Mouse (Mus musculus): Measurements from ENCODE around the gene Gpm6b. TPM values are rescaled to one million over a fixed set of nuclear protein-coding genes. Genes with fewer than 3 reads are reported as not detected.
A peak's percentile ranks its signal among the peaks of the same experiment; 100 is the strongest.

Gene Gpm6b
- polyA plus RNA-seq, 1 experiment: not detected

- Histone ChIP-seq H3K4me1 (ENCODE audit: control insufficient read depth, insufficient read depth, low read length) (no peaks in the 10 kb centered on the region), H3K4me3 (ENCODE audit: insufficient read depth, low read length) (no peak overlapping the region), H3K27ac (ENCODE audit: insufficient read depth, low read depth, low read length) (no peak overlapping the region)
- TF ChIP-seq CTCF (IDR thresholded peaks at IDR 0.05; ENCODE audit: low read depth, low read length) (no peak), POLR2A (IDR thresholded peaks at IDR 0.05; ENCODE audit: borderline replicate concordance, low read depth, low read length) (no peak)
Observed at GRCm38 (mm10) chrX:166348634-166349033, 109.9 kb downstream of the Gpm6b start.

DNA sequence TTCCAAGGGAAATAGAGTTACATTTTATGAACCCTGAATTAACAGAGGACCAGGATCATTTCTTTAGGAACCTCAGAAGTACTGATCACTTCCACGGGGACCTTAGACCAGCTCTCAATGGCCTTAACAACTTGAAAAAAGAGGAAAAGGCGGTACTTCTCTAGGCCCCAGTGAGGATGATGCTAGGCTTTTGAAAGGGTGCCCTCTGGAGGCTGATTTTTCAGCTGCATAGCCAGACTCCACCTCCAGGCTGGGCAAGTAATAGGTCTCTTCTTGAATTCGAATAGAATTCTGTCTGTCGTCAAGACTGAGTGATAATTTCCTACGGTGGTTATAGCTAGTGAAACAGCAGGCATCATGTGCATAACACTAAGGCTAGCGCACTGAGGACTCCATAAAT, 113.1 kb downstream of the Gpm6b start:
- TF ChIP-seq POLR2A (IDR thresholded peaks at IDR 0.05; ENCODE audit: borderline replicate concordance, low read depth, low read length) (no peak), CTCF (IDR thresholded peaks at IDR 0.05; ENCODE audit: low read depth, low read length) (peak; percentile 53)
- Histone ChIP-seq H3K4me1 (ENCODE audit: control insufficient read depth, insufficient read depth, low read length) (no peaks in the 10 kb centered on the region), H3K4me3 (ENCODE audit: insufficient read depth, low read length) (no peak overlapping the region), H3K27ac (ENCODE audit: insufficient read depth, low read depth, low read length) (no peak overlapping the region)

GRCm38 (mm10) chrX:166353412-166353811, 114.7 kb downstream of the Gpm6b start:
- Histone ChIP-seq H3K27ac (ENCODE audit: insufficient read depth, low read depth, low read length) (no peak overlapping the region), H3K4me3 (ENCODE audit: insufficient read depth, low read length) (no peak overlapping the region), H3K4me1 (ENCODE audit: control insufficient read depth, insufficient read depth, low read length) (no peaks in the 10 kb centered on the region)
- no peak for TF ChIP-seq POLR2A (IDR thresholded peaks at IDR 0.05; ENCODE audit: borderline replicate concordance, low read depth, low read length)
- no peak for TF ChIP-seq CTCF (IDR thresholded peaks at IDR 0.05; ENCODE audit: low read depth, low read length)

DNA sequence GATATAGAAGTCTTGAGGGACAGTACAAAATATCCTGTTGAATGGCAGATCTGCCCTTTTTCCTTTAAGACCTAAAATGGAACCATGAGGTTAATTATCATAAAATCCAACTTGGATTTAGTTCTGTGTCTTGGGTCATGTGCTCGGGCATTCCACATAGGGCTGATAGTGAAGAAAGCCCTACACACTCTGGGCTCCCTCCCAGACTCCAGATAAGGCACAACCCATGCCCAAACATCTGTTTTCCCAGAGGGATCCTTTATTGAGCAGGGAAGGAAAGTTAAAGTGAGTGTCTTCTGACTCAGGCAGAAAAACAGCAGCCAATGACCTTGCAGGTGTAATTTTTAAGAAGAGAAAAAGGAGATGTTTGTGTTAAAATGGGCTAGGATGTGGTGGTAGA, 116.2 kb downstream of the Gpm6b start:
- H3K4me3 ChIP-seq (ENCODE audit: insufficient read depth, low read length): no peak overlapping the region
- no peak overlapping the region for H3K27ac ChIP-seq (ENCODE audit: insufficient read depth, low read depth, low read length)
- TF ChIP-seq CTCF (IDR thresholded peaks at IDR 0.05; ENCODE audit: low read depth, low read length): no peak
- no peak for TF ChIP-seq POLR2A (IDR thresholded peaks at IDR 0.05; ENCODE audit: borderline replicate concordance, low read depth, low read length)
- no peaks in the 10 kb centered on the region for H3K4me1 ChIP-seq (ENCODE audit: control insufficient read depth, insufficient read depth, low read length)

- H3K4me1 ChIP-seq (ENCODE audit: control insufficient read depth, insufficient read depth, low read length): peaks cover 7% of the 10 kb centered on the region
- H3K4me3 ChIP-seq (ENCODE audit: insufficient read depth, low read length): no peak overlapping the region
- H3K27ac ChIP-seq (ENCODE audit: insufficient read depth, low read depth, low read length): no peak overlapping the region
- TF ChIP-seq POLR2A (IDR thresholded peaks at IDR 0.05; ENCODE audit: borderline replicate concordance, low read depth, low read length) (no peak), CTCF (IDR thresholded peaks at IDR 0.05; ENCODE audit: low read depth, low read length) (no peak)
Observed at GRCm38 (mm10) chrX:166356276-166356675, 117.6 kb downstream of the Gpm6b start.

DNA sequence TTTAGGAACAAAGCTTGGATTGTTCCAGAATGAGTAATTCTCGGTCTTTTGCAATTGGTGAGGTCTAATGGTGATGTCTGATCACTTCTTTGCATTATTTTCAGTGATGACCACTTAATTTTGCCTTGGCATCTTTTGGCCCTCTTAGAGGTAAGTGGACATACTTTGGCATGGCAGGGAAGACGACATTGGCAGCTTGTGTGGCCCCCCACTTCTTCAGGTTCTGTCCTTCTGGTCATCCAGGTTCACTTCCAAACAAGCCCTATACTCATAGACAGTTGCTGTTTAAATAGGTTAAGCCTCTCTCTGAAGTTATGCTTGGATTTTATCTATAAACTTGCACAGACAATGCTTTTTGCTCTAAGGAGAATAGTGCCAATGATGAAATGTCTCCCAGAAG, 120.2 kb downstream of the Gpm6b start:
- H3K4me1 ChIP-seq (ENCODE audit: control insufficient read depth, insufficient read depth, low read length): peaks cover 7% of the 10 kb centered on the region
- no peak for TF ChIP-seq CTCF (IDR thresholded peaks at IDR 0.05; ENCODE audit: low read depth, low read length)
- TF ChIP-seq POLR2A (IDR thresholded peaks at IDR 0.05; ENCODE audit: borderline replicate concordance, low read depth, low read length): no peak
- H3K4me3 ChIP-seq (ENCODE audit: insufficient read depth, low read length): no peak overlapping the region
- no peak overlapping the region for H3K27ac ChIP-seq (ENCODE audit: insufficient read depth, low read depth, low read length)

GRCm38 (mm10) chrX:166359927-166360440, 121.3 kb downstream of the Gpm6b start:
- H3K27ac ChIP-seq (ENCODE audit: insufficient read depth, low read depth, low read length): no peak overlapping the region
- no peak overlapping the region for H3K4me3 ChIP-seq (ENCODE audit: insufficient read depth, low read length)
- peaks cover 7% of the 10 kb centered on the region for H3K4me1 ChIP-seq (ENCODE audit: control insufficient read depth, insufficient read depth, low read length)
- no peak for TF ChIP-seq CTCF (IDR thresholded peaks at IDR 0.05; ENCODE audit: low read depth, low read length)
- TF ChIP-seq POLR2A (IDR thresholded peaks at IDR 0.05; ENCODE audit: borderline replicate concordance, low read depth, low read length): no peak

- Histone ChIP-seq H3K4me1 (ENCODE audit: control insufficient read depth, insufficient read depth, low read length) (peaks cover 7% of the 10 kb centered on the region), H3K4me3 (ENCODE audit: insufficient read depth, low read length) (no peak overlapping the region), H3K27ac (ENCODE audit: insufficient read depth, low read depth, low read length) (no peak overlapping the region)
- TF ChIP-seq POLR2A (IDR thresholded peaks at IDR 0.05; ENCODE audit: borderline replicate concordance, low read depth, low read length) (no peak), CTCF (IDR thresholded peaks at IDR 0.05; ENCODE audit: low read depth, low read length) (no peak)
Observed at GRCm38 (mm10) chrX:166360455-166360854, 121.7 kb downstream of the Gpm6b start.

GRCm38 (mm10) chrX:166365458-166366213, 126.9 kb downstream of the Gpm6b start:
- H3K4me1 ChIP-seq (ENCODE audit: control insufficient read depth, insufficient read depth, low read length): peaks cover 2% of the 10 kb centered on the region
- H3K27ac ChIP-seq (ENCODE audit: insufficient read depth, low read depth, low read length): no peak overlapping the region
- TF ChIP-seq POLR2A (IDR thresholded peaks at IDR 0.05; ENCODE audit: borderline replicate concordance, low read depth, low read length) (no peak), CTCF (IDR thresholded peaks at IDR 0.05; ENCODE audit: low read depth, low read length) (no peak)
- H3K4me3 ChIP-seq (ENCODE audit: insufficient read depth, low read length): no peak overlapping the region

- H3K4me1 ChIP-seq (ENCODE audit: control insufficient read depth, insufficient read depth, low read length): peaks cover 12% of the 10 kb centered on the region
- no peak for TF ChIP-seq POLR2A (IDR thresholded peaks at IDR 0.05; ENCODE audit: borderline replicate concordance, low read depth, low read length)
- no peak for TF ChIP-seq CTCF (IDR thresholded peaks at IDR 0.05; ENCODE audit: low read depth, low read length)
- H3K4me3 ChIP-seq (ENCODE audit: insufficient read depth, low read length): no peak overlapping the region
- peak overlapping the region; percentile 50 for H3K27ac ChIP-seq (ENCODE audit: insufficient read depth, low read depth, low read length)
Observed at GRCm38 (mm10) chrX:166376681-166377328, 138.1 kb downstream of the Gpm6b start.
